Mouse (Mus musculus) limb, embryonic 15.5 days (tissue): ENCODE data around the gene Borcs8. TPM values are rescaled to one million over a fixed set of nuclear protein-coding genes. Genes with fewer than 3 reads are reported as not detected.

Experiments
- ATAC-seq: fragments of 200-750 bp; cut with Nextera tagmentation; 2 replicates; pipeline ENCODE4 v1.8.0; 2017; ENCODE audit warnings: low read depth, moderate TSS enrichment; ENCODE audit not compliant: insufficient number of reproducible peaks, low FRiP score, low TSS enrichment
- H3K27ac ChIP-seq: fragments of 300-500 bp; sonication (generic); 2 replicates; pipeline ENCODE4 v1.5.1; 2015; ENCODE audit warnings: moderate library complexity, mild to moderate bottlenecking, inconsistent platforms
- H3K27me3 ChIP-seq: fragments of 300-500 bp; sonication (generic); 2 replicates; pipeline ENCODE4 v1.6.1; 2015; ENCODE audit warnings: inconsistent platforms
- H3K36me3 ChIP-seq: fragments of 300-500 bp; sonication (generic); 2 replicates; pipeline ENCODE4 v1.6.1; 2015; ENCODE audit warnings: inconsistent platforms
- H3K4me1 ChIP-seq: fragments of 300-500 bp; sonication (generic); 2 replicates; pipeline ENCODE4 v1.6.1; 2015; ENCODE audit warnings: inconsistent platforms
- H3K4me2 ChIP-seq: fragments of 300-500 bp; sonication (generic); 2 replicates; pipeline ENCODE4 v1.6.1; 2015; ENCODE audit warnings: mild to moderate bottlenecking, inconsistent platforms
- H3K4me3 ChIP-seq: fragments of 300-500 bp; sonication (generic); 2 replicates; pipeline ENCODE4 v1.5.1; 2015; ENCODE audit warnings: mild to moderate bottlenecking, inconsistent platforms
- H3K9ac ChIP-seq: fragments of 300-500 bp; sonication (generic); 2 replicates; pipeline ENCODE4 v1.6.1; 2015; ENCODE audit warnings: inconsistent platforms
- H3K9me3 ChIP-seq: fragments of 300-500 bp; sonication (generic); 2 replicates; pipeline ENCODE4 v1.6.1; 2016; ENCODE audit warnings: inconsistent platforms
- WGBS: fragments of 180-500 bp; shearing (Covaris S2); methylation state at CpG from one replicate; pipeline ENCODE4 v1.1.7; 2015; 5-methylcytosine and 5-hydroxymethylcytosine counted together
- polyA plus RNA-seq: library from polyadenylated mRNA; unstranded; fragments of >200 nt; fragmentation: Nextera tagmentation; extraction: Ambion mirVana; gene quantifications from 2 replicates; pipeline ENCODE4 v1.2.1, GENCODE M21; 2015

Borcs8 gene
- 54.1 and 55.2 TPM in 2 replicates for polyA plus RNA-seq

DNA sequence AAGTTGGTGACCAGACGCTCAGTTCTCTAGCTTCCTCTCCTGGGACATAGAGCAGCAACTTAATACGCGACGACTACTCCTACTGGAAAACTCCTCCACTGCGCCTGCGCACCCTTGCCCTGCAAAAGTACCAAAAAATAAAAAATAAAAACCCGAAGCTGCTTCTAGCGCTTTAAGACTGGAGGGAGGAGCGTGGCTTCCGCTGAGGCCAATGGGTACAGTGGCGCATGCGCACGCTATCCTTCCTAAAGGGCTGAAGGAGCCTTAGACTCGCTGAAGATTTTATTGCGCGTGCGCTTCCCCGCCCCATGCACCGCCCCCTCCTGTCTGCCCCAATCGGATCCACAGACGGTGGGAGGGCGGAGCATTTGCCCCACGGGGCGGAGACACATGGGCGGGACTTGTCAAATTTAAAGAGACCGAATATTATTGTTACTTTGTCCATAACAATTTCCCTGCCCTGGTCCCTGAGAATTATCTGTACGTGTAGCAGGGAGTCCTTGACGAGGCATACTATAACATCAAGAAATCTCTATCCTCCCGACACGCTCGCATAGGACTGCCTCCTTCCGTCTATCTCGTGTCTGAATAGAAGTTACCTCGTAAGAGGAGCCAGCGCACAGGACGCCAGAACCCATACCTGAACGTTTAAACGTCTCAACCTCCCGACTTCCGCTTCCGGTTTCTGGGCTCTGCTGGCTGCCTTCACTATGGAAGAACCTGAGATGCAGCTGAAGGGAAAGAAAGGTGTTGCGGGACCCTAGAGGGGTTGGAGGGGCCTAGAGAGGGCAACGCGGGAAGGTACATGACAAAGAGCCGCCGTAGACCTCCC, at the start of gene Borcs8, which contains the start of the genes Rfxank and Mef2b:
TSS of gene Borcs8 (plus strand) at position 474 of the 832 bp plus-strand sequence.
TSS of gene Rfxank (minus strand) at position 129 of the 832 bp plus-strand sequence.
TSS of gene Mef2b (plus strand) at position 686 of the 832 bp plus-strand sequence.
- Histone ChIP-seq H3K4me2 (peak within 1 kb of the TSS; percentile 65), H3K36me3 (peaks cover 41% of the 10 kb centered on the region), H3K9ac (peak within 1 kb of the TSS; percentile 80), H3K27me3 (no peaks in the 10 kb centered on the region), H3K4me1 (peaks cover 21% of the 10 kb centered on the region), H3K27ac (peak within 1 kb of the TSS; percentile 91), H3K4me3 (peak within 1 kb of the TSS; percentile 86), H3K9me3 (no peaks in the 10 kb centered on the region)
- WGBS, result under 1% methylated on average over 46 of the region's 46 CpGs
- ATAC-seq, result peak; percentile 97

DNA sequence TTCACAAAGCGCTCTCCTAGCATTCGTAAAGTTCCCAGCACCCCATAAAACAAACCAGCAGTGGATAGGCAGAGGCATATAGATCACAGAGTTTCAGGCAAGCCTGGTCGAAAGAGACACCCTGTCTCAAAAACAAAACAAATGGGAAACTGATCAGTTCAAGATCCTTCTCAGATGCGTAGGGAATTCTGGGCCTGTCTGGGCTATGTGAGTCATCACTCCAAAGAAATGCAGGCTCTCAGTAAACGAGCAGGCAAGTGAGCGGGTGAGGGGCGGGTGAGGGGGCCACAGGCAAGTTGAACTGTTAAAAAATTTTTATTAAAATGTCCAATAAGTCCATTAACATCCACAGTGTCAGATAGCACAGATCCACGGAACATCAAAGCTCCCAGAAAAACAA, 46.5 kb upstream of the Borcs8 start:
- 41% methylated on average over 8 of the region's 8 CpGs for WGBS
- H3K9ac ChIP-seq, result no peak overlapping the region
- H3K27me3 ChIP-seq, result peaks cover 48% of the 10 kb centered on the region
- H3K4me3 ChIP-seq, result no peak overlapping the region
- H3K9me3 ChIP-seq, result no peaks in the 10 kb centered on the region
- H3K4me1 ChIP-seq, result peaks cover 7% of the 10 kb centered on the region
- H3K36me3 ChIP-seq, result no peaks in the 10 kb centered on the region
- no peak overlapping the region for H3K27ac ChIP-seq
- no peak for ATAC-seq
- no peak overlapping the region for H3K4me2 ChIP-seq

DNA sequence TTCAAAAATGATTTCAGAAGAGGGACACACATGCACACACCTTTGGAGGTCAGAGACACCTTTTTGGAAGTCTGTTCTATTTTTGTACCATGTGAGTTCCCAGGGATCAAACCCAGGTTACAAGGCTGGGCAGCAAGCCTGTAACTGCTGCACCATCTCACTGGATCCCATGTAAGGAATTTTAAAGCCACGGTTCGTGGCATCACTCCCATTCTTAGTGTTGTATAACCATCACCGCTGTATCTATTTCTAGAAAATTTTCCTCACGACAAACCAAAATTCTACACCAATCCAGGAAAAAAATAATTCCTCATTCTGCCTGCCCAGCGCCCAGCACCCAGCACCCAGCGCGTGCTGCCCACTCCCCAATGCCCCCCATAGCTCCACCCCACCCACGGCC, 40.0 kb upstream of the Borcs8 start:
- ATAC-seq, result no peak
- H3K9me3 ChIP-seq, result no peaks in the 10 kb centered on the region

DNA sequence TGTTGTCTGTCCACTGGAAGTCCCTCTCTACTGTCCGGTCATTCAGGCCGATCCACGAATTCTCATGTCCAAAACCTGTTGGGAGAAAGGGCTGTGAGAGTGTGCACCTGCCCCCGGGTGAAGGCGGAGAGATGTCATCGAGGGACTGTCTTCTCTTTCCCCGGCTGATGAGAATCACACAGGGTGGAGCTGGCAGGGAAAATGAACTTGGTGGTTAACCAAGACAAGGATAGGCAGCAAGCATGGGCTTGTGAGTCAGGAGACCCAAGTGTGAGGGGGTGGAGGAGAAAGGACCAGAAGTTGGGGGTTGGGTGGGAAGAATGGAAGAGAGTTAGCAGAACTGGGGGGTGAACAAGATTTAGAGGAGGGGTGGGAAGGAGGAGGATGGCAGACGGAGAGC, 39.1 kb upstream of the Borcs8 start:
- ATAC-seq, result no peak

More for the DNA sequence above, 40.0 kb upstream of the Borcs8 start:
- Histone ChIP-seq H3K27ac (no peak overlapping the region), H3K4me3 (no peak overlapping the region), H3K36me3 (no peaks in the 10 kb centered on the region), H3K4me1 (no peaks in the 10 kb centered on the region), H3K4me2 (no peak overlapping the region), H3K27me3 (no peaks in the 10 kb centered on the region), H3K9ac (no peak overlapping the region)
- WGBS, result 73% methylated on average over 8 of the region's 8 CpGs

DNA sequence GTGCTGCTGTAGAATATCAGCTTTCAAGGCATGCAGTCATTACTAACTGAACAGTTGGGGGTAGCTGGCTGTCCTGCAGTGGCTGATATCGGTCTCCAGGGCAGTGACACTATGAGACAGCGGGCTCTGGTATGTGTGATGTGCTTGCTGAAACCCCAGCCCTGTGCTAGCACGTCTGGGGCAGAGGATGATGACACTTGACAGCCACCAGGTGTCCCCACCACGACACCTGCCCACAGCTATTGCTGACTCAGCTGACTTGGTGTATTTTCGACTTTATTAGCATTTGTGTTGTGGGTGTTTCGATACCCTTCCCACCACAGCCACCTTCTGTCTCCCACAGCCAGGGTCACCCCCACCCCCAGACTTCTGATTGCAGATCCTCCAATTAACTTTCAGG, 34.8 kb upstream of the Borcs8 start:
- ATAC-seq, result no peak
- Histone ChIP-seq H3K27me3 (peaks cover 23% of the 10 kb centered on the region), H3K4me3 (no peak overlapping the region), H3K4me1 (no peaks in the 10 kb centered on the region), H3K4me2 (no peak overlapping the region), H3K9me3 (no peaks in the 10 kb centered on the region), H3K27ac (no peak overlapping the region), H3K9ac (no peak overlapping the region), H3K36me3 (no peaks in the 10 kb centered on the region)
- 18% methylated on average over 6 of the region's 6 CpGs for WGBS

More for the DNA sequence above, 39.1 kb upstream of the Borcs8 start:
- Histone ChIP-seq H3K36me3 (no peaks in the 10 kb centered on the region), H3K4me2 (no peak overlapping the region), H3K4me3 (no peak overlapping the region), H3K9me3 (no peaks in the 10 kb centered on the region), H3K4me1 (no peaks in the 10 kb centered on the region), H3K27ac (no peak overlapping the region), H3K27me3 (no peaks in the 10 kb centered on the region), H3K9ac (no peak overlapping the region)
- WGBS, result 83% methylated on average over 8 of the region's 8 CpGs

DNA sequence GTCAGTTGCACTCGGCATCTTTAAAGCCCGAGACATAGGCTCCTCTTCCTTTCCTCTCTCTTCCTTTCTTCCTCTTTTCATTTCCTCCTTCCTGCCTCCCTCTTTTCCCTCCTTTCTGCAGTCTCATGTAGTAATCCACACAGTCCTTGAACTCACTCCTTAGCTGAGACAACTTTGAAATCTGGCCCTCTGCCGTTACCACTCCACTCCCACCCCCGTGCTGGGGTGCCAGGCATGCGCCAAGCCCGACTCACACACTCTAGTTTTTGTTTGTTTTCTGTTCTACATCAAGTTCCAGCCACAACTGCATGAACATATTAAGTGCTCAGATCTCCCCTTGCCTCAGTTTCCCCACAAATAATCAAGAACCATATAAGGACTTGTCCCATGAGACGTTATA, 34.4 kb upstream of the Borcs8 start:
- H3K9me3 ChIP-seq, result no peaks in the 10 kb centered on the region
- 80% methylated on average over 7 of the region's 7 CpGs for WGBS
- no peaks in the 10 kb centered on the region for H3K36me3 ChIP-seq
- H3K4me3 ChIP-seq, result no peak overlapping the region
- peaks cover 27% of the 10 kb centered on the region for H3K27me3 ChIP-seq
- no peak for ATAC-seq
- no peak overlapping the region for H3K27ac ChIP-seq
- no peaks in the 10 kb centered on the region for H3K4me1 ChIP-seq
- H3K9ac ChIP-seq, result no peak overlapping the region
- H3K4me2 ChIP-seq, result no peak overlapping the region

DNA sequence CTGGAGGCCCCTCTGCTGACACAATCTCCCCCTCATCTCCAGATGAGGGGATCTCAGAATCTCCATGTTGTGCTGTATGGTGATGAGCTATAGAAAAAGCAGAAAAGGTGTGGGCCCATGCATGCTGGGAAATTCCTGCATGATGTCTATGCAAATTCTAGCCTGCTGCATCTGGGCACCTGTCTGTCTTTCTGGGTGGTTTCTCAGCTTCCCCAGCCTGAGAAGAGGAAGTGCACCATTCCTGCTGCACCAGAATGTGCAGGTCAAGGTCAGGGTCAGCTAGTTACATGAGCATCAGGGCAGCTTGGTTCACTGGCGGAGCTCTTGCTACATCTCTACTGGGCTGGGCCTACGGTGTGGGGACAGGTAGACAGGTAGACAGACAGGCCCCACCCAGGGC, 28.8 kb upstream of the Borcs8 start:
- H3K4me3 ChIP-seq, result no peak overlapping the region
- no peak for ATAC-seq
- H3K27ac ChIP-seq, result no peak overlapping the region
- H3K9me3 ChIP-seq, result no peaks in the 10 kb centered on the region
- H3K4me1 ChIP-seq, result peaks cover 8% of the 10 kb centered on the region
- H3K4me2 ChIP-seq, result no peak overlapping the region
- no peaks in the 10 kb centered on the region for H3K36me3 ChIP-seq
- 77% methylated on average over 2 of the region's 2 CpGs for WGBS
- no peak overlapping the region for H3K9ac ChIP-seq
- H3K27me3 ChIP-seq, result peaks cover 82% of the 10 kb centered on the region

DNA sequence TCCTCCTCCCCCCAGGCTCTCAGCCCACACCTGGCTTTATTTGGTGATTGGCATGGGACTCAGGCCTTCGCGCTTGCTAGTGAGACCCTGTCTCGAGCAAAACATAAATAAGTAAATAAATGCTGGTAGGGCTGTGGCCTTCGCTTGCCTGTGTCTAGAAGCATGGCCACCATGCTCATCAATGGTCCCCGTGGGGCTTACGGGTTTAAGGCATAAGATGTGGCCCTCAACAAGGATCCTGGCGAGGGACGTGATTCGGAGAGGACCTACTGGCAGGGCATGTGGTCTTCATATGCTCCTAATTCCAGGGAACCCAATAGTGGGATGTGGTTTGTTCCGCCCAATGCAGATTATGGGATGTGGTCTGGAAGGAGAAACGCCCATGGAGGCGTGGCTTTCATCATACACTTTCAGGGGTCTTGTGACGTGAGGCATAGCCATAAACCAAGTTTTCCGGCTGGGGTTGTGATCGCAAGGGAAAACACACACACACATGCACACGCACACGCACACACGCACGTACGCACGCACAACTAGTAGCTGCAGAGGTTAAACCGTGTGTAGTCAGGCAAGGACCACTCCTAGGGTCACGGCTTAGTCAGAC, 28.0 kb upstream of the Borcs8 start:
- H3K27me3 ChIP-seq, result peaks cover 90% of the 10 kb centered on the region
- no peak for ATAC-seq
- H3K4me1 ChIP-seq, result peaks cover 8% of the 10 kb centered on the region
- no peak overlapping the region for H3K4me3 ChIP-seq
- no peaks in the 10 kb centered on the region for H3K9me3 ChIP-seq
- no peaks in the 10 kb centered on the region for H3K36me3 ChIP-seq
- no peak overlapping the region for H3K4me2 ChIP-seq
- 46% methylated on average over 23 of the region's 23 CpGs for WGBS
- no peak overlapping the region for H3K27ac ChIP-seq
- no peak overlapping the region for H3K9ac ChIP-seq

DNA sequence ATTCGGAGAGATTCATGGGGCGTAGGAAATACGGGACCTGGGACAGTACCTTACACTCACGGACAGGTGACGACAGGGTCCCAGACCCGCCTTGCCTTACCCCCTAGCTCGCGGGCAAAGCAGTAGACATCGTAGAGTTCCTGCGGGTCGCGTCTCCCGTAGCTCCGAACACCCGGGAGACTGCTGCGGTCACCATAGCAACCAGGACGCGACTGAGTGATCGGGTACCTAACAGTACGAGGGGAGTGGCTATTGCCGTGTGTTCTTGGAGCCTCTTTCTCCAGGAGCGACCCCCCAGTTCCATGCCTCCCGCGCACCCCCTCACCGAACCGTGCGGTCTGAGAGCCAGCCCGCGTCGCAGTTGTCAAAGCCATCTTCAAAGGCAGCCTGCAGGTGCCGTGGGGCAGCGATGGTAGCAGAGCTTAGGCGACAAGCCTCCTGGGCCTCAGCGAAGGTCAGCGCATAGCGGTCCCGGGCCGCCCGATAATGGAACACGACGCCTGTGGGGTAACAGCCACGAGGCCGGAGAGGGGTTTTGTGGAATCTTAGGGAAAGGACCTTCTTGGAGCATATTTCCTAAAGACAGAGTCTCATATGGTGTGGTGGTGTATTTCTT, 26.8 kb upstream of the Borcs8 start:
- Histone ChIP-seq H3K4me3 (no peak overlapping the region), H3K4me1 (peaks cover 8% of the 10 kb centered on the region), H3K27ac (no peak overlapping the region), H3K36me3 (no peaks in the 10 kb centered on the region), H3K9ac (no peak overlapping the region), H3K4me2 (no peak overlapping the region), H3K9me3 (no peaks in the 10 kb centered on the region), H3K27me3 (peaks cover 99% of the 10 kb centered on the region)
- 6% methylated on average over 43 of the region's 43 CpGs for WGBS
- ATAC-seq, result no peak

DNA sequence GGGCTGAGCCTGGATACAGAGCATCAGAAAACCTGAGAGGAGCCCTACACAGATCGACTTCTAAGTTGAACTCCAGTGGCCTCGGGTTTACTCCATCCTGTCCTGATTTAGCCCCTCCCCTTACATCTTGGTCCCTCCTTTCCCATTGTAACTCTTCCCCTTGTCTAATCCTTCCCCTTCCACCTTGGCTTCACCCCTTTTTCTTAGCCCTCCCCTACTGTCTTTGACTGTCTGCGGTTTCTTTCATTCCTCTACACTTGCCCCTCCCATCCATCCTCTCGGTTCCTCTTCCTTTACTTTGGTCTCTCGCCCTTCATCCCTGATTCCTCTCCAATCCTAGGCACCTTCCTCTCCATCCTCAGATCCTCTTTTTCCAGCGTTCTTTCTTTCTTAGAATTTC, 24.8 kb upstream of the Borcs8 start:
- Histone ChIP-seq H3K4me1 (peaks cover 8% of the 10 kb centered on the region), H3K9ac (no peak overlapping the region), H3K4me2 (no peak overlapping the region), H3K4me3 (no peak overlapping the region), H3K36me3 (no peaks in the 10 kb centered on the region), H3K27me3 (peaks cover 99% of the 10 kb centered on the region), H3K27ac (no peak overlapping the region), H3K9me3 (no peaks in the 10 kb centered on the region)
- 23% methylated on average over 6 of the region's 6 CpGs for WGBS
- ATAC-seq, result no peak

DNA sequence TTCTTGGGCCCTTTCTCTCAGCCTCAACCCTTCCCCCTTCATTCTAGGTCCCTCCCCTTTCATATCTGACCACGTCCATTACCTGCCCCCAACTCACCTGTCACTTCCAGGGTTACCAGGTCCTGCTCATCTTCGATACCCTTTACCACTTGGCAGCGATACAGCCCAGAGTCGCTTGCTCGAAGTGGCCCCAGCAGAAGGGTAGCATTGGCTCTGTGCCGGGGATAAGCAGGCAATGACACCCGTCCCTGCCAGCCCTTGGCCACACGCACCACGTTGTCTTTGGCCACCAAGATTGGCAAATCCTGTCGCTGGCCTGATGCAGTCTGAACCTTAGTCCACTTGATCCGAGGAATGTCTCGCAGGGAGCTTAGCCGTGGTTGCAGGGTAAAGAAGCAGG, 24.4 kb upstream of the Borcs8 start:
- 70% methylated on average over 13 of the region's 13 CpGs for WGBS
- no peaks in the 10 kb centered on the region for H3K9me3 ChIP-seq
- no peak overlapping the region for H3K27ac ChIP-seq
- H3K27me3 ChIP-seq, result peaks cover 99% of the 10 kb centered on the region
- no peaks in the 10 kb centered on the region for H3K36me3 ChIP-seq
- no peak overlapping the region for H3K4me2 ChIP-seq
- no peak for ATAC-seq
- H3K4me1 ChIP-seq, result peaks cover 8% of the 10 kb centered on the region
- no peak overlapping the region for H3K4me3 ChIP-seq
- H3K9ac ChIP-seq, result no peak overlapping the region

DNA sequence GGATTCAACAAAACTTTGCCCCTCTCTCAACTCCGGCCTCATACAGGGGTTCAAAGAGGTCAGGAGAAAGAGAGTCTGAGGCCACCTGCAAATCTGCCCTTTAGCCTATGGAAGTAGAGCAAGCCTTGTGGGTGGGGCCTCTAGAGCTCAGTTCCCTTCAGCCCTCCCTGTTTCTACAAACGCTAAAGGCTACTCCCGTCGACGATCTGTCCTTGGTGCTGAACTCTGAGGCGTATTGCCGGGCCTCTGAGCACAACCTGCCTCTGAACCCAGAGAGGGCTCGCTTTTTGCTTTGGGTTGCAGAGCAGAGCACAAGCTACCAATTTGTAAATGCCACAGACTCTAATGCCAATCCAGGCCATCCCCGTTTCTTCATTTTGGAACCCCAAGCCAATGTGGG, 21.7 kb upstream of the Borcs8 start:
- WGBS, result 4% methylated on average over 9 of the region's 9 CpGs
- no peak overlapping the region for H3K27ac ChIP-seq
- ATAC-seq, result no peak
- peaks cover 6% of the 10 kb centered on the region for H3K4me1 ChIP-seq
- H3K4me3 ChIP-seq, result no peak overlapping the region
- H3K4me2 ChIP-seq, result no peak overlapping the region
- H3K9me3 ChIP-seq, result no peaks in the 10 kb centered on the region
- H3K9ac ChIP-seq, result no peak overlapping the region
- no peaks in the 10 kb centered on the region for H3K36me3 ChIP-seq
- H3K27me3 ChIP-seq, result peaks cover 88% of the 10 kb centered on the region
